Mouse (Mus musculus): Measurements from ENCODE around the gene Lrmp.

Gene Lrmp

GRCm38 (mm10) chr6:145139776-145140475, 24.5 kb downstream of the Lrmp start:
- DNase-seq: peak in 1 of 2 experiments; percentile 28

GRCm38 (mm10) chr6:145140706-145141105, 25.3 kb downstream of the Lrmp start:
- no peak for DNase-seq

- no peak for DNase-seq
Observed at GRCm38 (mm10) chr6:145141827-145142226, 26.4 kb downstream of the Lrmp start.

- no peak for DNase-seq
Observed at GRCm38 (mm10) chr6:145145173-145145572, 29.7 kb downstream of the Lrmp start.

- DNase-seq: no peak
Observed at GRCm38 (mm10) chr6:145147716-145148115, 32.3 kb downstream of the Lrmp start.

GRCm38 (mm10) chr6:145149054-145149453, 33.6 kb downstream of the Lrmp start:
- DNase-seq: no peak

GRCm38 (mm10) chr6:145158619-145159018, 43.2 kb downstream of the Lrmp start:
- DNase-seq: peak; percentile 32 to 40

GRCm38 (mm10) chr6:145160581-145160980, 45.1 kb downstream of the Lrmp start:
- no peak for DNase-seq

GRCm38 (mm10) chr6:145171892-145172606, 56.6 kb downstream of the Lrmp start:
- no peak for DNase-seq

- no peak for DNase-seq
Observed at GRCm38 (mm10) chr6:145173781-145174191, 58.3 kb downstream of the Lrmp start.

- DNase-seq: no peak
Observed at GRCm38 (mm10) chr6:145175571-145175981, 60.1 kb downstream of the Lrmp start.

- no peak for DNase-seq
Observed at GRCm38 (mm10) chr6:145176474-145176873, 61.0 kb downstream of the Lrmp start.

- peak; percentile 81 to 82 for DNase-seq
Observed at GRCm38 (mm10) chr6:145179665-145180064, 64.2 kb downstream of the Lrmp start.

GRCm38 (mm10) chr6:145182044-145182443, 66.6 kb downstream of the Lrmp start:
- no peak for DNase-seq

- DNase-seq: no peak
Observed at GRCm38 (mm10) chr6:145186096-145186495, 70.6 kb downstream of the Lrmp start.

- peak; percentile 57 to 74 for DNase-seq
Observed at GRCm38 (mm10) chr6:145187093-145188088, 71.9 kb downstream of the Lrmp start.

- DNase-seq: no peak
Observed at GRCm38 (mm10) chr6:145193038-145193437, 77.6 kb downstream of the Lrmp start.

GRCm38 (mm10) chr6:145193446-145193845, 78.0 kb downstream of the Lrmp start:
- DNase-seq: peak; percentile 38 to 40

GRCm38 (mm10) chr6:145197949-145198686, 82.7 kb downstream of the Lrmp start:
- DNase-seq: no peak

- DNase-seq: no peak
Observed at GRCm38 (mm10) chr6:145202432-145203125, 87.1 kb downstream of the Lrmp start.

- DNase-seq: no peak
Observed at GRCm38 (mm10) chr6:145204440-145204839, 89.0 kb downstream of the Lrmp start.

GRCm38 (mm10) chr6:145205142-145205541, 89.7 kb downstream of the Lrmp start:
- no peak for DNase-seq

All from B cell, adult 2 months (primary cell).